Mouse (Mus musculus) heart, adult 8-10 months (tissue): Measurements from ENCODE around the gene Zfp866. TPM values are rescaled to one million over a fixed set of nuclear protein-coding genes. Genes with fewer than 3 reads are reported as not detected.

Experiments
- DNase-seq: peaks from one replicate; pipeline ENCODE4 v3.0.0; 2022; ENCODE audit warnings: low spot score
- total RNA-seq, 4 experiments: library from RNA; stranded (reverse); gene quantifications; 2 replicates each; pipeline ENCODE4 v1.2.4; 2022

Zfp866 gene
- total RNA-seq, 4 experiments from 2014 or later: 13.7 to 15.6 (median 15.0) TPM

GRCm38 (mm10) chr8:69797661-69798060, 6.7 kb upstream of the Zfp866 start:
- DNase-seq: no peak

- DNase-seq: no peak
Observed at GRCm38 (mm10) chr8:69796721-69797345, 5.9 kb upstream of the Zfp866 start.

- DNase-seq: no peak
Observed at GRCm38 (mm10) chr8:69794901-69795300, 3.9 kb upstream of the Zfp866 start.

GRCm38 (mm10) chr8:69794096-69794495, 3.1 kb upstream of the Zfp866 start:
- DNase-seq: no peak

GRCm38 (mm10) chr8:69793666-69794065, 2.7 kb upstream of the Zfp866 start:
- DNase-seq: no peak

- DNase-seq: no peak
Observed at GRCm38 (mm10) chr8:69791415-69792068, 564 bp upstream of the Zfp866 start.

GRCm38 (mm10) chr8:69790364-69790763, 614 bp downstream of the Zfp866 start:
- DNase-seq: no peak

GRCm38 (mm10) chr8:69789731-69790130, 1.2 kb downstream of the Zfp866 start:
- DNase-seq: no peak

- DNase-seq: no peak
Observed at GRCm38 (mm10) chr8:69789105-69789504, 1.9 kb downstream of the Zfp866 start.

- DNase-seq: no peak
Observed at GRCm38 (mm10) chr8:69777111-69777510, 13.9 kb downstream of the Zfp866 start.

GRCm38 (mm10) chr8:69775149-69775534, 15.8 kb downstream of the Zfp866 start:
- DNase-seq: no peak

- peak; percentile 91 for DNase-seq
Observed at GRCm38 (mm10) chr8:69774503-69775148, 16.4 kb downstream of the Zfp866 start, which contains the start of gene Gm20422. TSS of gene Gm20422 (minus strand) at chr8:69774886.

- no peak for DNase-seq
Observed at GRCm38 (mm10) chr8:69772106-69772505, 18.9 kb downstream of the Zfp866 start.

GRCm38 (mm10) chr8:69771221-69771620, 19.8 kb downstream of the Zfp866 start:
- DNase-seq: no peak

- DNase-seq: no peak
Observed at GRCm38 (mm10) chr8:69761814-69762445, 29.0 kb downstream of the Zfp866 start.

- no peak for DNase-seq
Observed at GRCm38 (mm10) chr8:69758316-69758715, 32.7 kb downstream of the Zfp866 start.

- DNase-seq: no peak
Observed at GRCm38 (mm10) chr8:69752437-69752836, 38.5 kb downstream of the Zfp866 start.

- peak; percentile 94 for DNase-seq
Observed at GRCm38 (mm10) chr8:69749544-69750454, 41.2 kb downstream of the Zfp866 start, which contains the start of gene Zfp963. TSS of gene Zfp963 (minus strand) at chr8:69749970.

- DNase-seq: no peak
Observed at GRCm38 (mm10) chr8:69741231-69741630, 49.7 kb downstream of the Zfp866 start.

GRCm38 (mm10) chr8:69740763-69741162, 50.2 kb downstream of the Zfp866 start:
- DNase-seq: no peak

GRCm38 (mm10) chr8:69735495-69735894, 55.5 kb downstream of the Zfp866 start:
- no peak for DNase-seq
